Mouse (Mus musculus) ES-CJ7 (cell line): ENCODE results near the gene Tecr.
"Not testable (repeated sequence)": the region's sequence is repeated elsewhere in the genome, so short reads cannot be mapped to it uniquely, and the experiment has no call there.

Source experiments
- DNase-seq: peaks from one replicate; pipeline ENCODE4 v3.0.0; 2011; ENCODE audit warnings: low read depth, low spot score

Gene Tecr

DNA sequence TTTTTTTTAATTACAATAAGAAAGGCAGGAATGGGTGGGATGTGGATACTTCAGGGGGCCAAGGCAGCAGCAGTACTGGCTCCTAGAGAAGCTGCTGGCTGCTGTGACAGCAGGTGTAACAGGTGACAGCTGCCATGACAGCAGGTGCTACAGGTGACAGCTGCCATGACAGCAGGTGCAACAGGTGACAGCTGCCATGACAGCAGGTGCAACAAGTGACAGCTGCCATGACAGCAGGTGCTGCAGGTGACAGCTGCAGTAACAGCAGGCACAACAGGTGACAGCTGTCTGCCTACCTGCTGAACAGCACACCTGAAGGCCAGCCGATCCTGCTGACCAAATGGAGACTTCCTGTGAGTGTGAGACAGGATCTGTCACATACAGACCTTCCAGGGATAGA is 23.0 kb downstream of the Tecr start:
- no peak for DNase-seq

DNA sequence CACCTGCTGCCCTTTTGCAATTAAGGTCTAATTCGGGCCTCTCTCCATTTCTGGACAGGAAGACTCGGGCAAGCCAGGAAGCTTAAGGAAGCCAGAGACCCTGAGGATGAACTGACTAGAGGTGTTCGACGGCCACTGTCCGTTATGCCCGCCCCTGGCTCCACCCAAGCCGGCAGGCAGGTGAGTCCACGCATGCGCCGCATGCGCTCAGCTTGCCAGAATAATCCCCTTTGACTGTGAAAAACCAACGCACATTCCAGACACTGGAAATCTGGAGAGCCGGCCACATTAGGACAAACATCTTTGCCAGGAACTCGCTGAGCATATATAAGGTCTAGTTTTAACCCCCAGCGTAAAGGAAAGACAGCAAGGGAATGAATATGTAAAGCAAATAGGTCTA is 24.5 kb downstream of the Tecr start:
- DNase-seq: no peak

DNA sequence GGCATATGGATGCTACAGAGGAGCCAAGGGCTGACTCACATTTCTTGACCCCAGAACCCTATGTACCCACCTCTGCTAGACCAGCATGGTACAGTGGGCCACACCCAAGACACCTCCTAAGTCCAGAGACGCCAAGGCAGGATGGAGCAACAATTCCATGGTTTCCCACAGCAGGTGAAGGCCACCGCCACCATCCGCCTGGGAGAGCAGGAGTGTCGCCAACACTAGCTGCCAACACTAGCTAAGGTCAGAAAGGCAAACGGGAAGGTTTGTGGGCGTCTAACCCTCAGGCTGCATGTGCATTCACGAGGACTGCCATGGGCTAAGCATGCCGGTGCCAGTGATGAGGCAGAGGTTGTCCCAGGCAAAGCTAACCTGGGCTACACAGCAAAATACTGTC is 25.5 kb downstream of the Tecr start:
- DNase-seq: no peak

DNA sequence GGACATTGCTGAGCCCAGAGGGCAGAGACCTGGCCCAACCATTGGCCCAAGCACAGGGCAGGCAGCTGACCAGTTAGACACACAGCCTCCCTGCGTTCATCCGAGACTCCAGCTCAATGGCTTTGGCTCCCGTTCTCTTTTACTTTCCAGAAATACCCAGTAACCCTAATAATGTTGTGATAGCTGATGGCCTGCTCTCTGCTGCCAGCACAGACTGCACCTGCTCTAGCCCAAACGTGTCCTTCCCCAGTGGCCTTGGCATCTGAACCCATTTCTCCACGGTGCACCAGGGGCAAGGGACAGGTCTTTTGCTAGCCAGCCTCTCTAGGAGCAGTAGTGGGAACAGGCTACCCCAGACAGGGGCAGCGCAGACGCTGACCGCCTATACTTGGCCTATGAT is 26.9 kb downstream of the Tecr start:
- no peak for DNase-seq

DNA sequence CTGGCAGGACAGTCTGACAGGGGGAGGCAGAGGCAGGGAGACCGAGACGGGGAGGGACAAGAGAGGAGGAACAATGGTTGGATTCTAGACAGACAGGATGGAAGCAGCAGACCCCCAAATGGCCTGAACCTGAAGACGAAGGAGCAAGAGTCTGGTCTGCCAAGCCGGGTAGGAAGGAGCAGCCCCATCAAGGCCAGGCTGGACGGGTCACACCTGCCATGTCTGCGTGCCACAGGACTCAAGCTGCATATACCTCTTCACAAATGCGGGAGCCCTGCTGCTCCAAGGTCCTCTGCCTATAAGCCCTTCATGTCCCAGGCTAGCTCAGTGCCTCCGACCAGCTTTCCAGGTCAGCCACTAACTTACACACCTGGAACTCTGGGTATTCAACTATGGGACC is 28.1 kb downstream of the Tecr start:
- no peak for DNase-seq

DNA sequence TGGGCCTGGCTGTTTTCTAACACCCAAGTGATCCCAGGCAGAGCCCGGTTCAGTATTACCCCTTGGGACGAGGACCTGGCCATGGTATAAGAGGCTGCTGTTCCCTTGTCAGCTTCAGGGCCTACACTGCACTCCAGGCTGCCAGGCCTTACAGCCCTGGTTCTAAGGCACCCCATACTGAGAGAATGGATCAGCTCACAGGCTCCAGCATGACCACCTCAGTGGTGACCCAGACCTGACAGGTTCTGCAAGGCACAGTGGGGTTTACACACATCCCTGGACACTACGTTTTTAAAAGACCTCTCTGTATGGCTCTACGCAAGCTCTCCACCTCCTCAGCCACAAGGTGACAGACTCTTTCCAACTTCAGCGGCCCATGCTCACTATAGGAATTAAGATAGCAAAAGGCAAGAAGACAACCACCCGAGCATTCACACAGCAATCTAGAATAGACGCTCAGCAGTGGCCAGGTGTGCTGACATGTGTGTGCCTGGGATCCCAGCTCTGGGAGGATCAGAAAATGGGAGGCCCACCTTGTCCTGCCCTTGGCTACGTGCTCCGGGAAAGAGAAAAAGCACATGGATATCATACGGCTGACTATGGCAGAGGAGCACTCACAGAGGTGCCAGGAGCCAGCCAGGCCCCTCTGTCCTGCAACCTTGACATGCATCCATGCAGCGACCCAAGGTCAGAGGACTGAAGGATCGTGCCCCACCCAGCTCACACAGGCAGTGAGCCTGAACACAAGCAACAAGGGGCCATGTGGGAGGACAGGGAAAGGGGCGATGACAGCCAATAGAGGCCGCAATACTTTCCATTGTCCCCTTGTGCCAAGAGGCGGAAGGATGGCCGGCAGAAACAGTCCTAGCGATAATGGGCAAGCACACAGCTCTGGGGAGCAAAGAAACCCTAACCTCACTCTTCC is 29.4 kb downstream of the Tecr start:
- DNase-seq: no peak

DNA sequence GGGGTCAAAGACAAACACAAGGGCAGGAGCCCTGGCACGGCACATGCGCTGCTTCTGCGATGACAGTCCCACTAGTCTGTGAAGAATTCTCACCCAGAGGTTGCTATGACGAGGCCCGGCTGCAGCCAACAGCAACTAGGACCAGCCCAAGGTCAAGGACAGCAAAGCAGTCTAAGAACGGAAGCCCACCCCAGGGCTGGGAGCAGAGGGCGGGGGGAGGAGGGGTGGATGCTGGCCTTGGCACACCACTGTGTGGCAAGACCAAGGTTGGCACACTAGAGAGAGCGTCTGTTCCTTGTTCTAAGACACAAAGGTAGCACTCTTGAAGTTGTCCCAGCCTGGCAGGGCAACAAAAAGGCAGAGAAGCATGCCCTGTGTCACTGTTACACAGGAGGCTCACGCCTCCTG is 30.4 kb downstream of the Tecr start:
- DNase-seq: peak; percentile 54

DNA sequence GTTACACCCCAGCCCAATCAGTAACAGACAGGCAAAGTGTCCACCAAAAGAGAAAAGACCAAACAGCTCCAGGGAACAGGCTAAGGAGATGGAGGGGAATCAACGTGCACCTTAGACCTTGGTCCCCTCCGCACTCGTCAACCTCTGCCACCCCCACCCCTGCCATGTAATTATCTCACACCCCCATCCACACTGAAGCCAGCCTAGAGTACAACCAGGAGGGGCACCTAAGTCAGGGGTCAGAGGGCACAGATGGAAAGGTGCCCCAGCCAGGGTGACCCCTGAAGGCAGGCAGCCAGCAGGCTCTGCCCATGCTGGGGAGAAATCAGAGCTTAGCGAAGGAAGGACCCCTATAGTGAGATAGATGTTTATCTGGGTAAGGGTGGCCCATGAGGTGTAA is 30.9 kb downstream of the Tecr start:
- DNase-seq: no peak

DNA sequence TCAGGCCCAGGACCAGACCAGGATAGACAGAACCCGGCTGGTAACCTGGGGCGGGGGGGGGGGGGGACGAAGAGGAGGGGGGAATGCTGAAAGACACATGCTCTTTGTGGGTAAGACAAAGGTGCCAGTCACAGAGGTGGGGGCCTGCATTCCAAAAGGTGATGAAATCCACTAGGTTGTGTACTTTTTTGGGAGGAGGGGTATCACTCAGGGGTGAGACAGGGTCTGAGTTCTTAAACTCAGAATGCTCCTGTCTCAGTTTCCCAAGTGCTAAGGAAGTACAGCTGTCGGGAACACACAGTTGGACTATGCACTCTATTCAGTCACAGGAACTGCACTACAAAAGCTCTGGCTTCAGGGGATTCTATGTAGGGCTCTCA is 31.3 kb downstream of the Tecr start:
- no peak for DNase-seq

DNA sequence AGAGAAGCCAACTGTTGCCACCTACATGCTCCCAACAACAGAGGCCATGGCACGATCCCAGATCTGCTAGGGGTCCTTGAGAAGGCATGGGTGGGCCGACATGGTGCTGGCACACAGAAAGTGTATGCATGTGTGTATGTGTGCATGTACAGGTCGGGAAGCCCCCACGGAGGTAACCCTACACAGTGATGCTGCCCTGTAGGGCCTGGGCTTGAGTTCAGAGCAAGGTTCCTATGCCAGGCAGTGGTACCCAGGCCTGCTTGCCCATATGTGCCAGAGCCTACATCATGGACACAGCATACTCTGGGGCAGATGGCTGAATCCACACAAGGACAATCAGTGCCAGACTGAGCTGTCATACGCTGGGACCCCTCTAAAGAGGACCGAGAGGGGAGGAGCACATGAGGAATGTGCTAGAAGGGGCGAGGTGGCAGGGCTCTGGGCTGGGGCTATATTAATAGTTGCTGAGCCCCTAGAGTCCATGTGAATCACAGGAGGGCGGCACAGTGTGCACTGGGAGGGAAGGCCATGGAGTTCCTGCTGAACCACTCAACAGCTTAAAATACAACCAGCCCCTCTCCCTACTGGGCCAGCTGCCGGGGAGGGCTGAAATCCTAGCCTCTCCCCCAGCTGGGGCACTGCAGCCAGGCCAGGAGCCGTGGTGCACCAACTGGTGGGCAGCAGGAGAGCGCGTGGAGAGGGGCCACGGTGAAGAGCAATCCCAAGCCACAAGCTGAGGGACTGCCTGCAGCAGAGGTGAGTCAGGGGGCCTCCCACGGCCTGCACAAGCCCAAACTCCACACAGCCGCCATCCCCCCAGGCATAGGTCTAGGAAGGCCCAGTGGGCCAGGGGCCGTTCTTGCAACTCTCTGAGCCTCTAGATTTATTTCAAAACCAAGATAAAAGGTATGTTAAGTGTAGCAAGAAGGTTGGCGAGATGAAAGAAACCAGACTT is 31.9 kb downstream of the Tecr start:
- DNase-seq: no peak

DNA sequence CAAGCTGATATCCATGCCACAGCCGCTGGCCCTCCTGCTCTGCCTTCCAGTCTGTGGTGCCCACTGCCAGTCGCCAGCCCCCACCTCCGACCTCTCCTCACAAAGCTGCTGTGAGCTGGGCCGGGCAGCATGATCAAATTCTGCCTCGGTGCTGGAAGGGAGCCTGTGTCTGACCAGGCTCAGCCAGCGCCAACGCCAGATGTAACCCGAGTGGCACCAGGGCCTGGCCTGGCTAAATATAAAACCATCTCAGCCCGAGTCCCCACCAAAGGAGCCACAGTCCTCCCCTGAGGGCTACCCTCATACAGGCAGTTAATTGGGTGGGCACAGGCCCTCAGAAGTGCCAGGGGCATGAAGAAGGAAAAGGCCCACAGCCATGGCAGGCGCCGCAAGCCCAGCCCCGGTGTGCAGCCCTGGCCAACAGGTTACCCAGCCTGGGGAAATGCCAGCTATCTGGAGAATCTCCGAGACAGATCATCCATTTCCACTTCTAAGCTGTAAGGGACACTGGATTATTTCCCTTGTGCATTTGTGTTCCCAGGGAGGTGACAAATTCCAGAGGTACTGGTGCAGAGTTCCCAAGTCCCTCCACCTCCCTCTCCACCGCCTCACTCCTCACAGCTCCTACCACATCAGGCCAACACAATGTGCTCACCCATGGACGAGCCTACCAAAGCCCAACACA is 33.0 kb downstream of the Tecr start:
- DNase-seq: no peak

DNA sequence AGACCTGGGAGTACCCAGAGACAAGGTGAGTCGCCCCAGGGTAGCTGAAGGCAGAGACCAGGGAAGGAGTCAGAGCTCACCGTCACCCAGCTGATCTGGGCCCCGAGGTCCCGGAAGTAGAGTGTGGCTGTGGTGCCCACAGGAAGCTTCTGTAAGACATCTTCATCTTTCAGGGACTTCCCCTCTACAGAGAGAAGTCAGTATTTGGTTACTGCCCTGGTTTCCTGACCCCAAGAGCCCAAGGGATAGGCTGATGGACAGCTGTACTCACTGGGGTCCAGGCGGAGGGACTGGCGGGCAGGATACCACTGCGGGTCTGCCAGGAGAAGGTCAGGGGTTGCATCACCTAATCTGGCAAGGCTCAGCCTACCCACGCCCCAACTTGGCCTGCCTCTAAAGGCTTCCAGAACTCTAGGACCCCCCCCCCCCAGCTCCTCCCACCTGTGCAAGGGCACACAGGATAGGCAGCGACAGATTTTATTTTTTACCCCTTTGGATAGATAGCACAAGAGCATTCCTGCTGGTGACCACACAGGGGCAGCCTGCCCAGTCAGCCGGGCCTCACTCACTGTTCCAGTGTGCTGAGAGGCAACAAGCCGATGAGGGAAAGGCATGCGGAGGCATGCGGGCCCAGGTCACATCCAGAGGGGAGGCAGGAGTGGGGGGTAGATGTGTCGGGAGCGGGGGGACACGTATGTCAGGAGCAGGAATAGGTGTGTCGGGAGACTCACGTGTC is 34.5 kb downstream of the Tecr start:
- no peak for DNase-seq

DNA sequence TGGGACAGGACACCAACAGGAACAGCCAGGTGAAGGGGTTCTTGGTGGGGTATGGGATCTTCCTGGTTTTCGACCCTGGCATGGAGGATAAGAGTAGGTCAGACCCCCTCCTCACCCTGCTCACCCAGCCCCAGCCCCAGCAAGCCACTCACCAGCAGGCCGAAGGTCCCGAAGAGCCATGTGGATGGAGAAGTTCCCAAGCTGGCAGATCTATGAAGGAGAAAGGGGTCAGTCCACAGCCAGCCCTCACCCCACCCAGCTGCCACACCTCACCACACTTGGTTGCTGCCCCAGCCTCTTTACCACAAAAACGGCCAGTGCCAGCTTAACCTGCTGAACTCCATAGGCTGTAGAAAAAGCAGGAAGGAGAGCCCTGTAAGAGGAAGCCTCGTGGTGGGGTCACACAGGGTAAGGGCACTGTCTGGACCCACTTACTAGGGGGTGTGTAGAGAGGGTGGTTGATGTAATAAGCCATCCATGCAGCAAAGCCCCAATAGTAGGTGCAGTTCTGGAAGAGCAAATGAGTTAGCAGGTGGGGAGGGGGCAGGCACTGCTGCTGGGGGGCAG is 35.4 kb downstream of the Tecr start:
- no peak for DNase-seq

DNA sequence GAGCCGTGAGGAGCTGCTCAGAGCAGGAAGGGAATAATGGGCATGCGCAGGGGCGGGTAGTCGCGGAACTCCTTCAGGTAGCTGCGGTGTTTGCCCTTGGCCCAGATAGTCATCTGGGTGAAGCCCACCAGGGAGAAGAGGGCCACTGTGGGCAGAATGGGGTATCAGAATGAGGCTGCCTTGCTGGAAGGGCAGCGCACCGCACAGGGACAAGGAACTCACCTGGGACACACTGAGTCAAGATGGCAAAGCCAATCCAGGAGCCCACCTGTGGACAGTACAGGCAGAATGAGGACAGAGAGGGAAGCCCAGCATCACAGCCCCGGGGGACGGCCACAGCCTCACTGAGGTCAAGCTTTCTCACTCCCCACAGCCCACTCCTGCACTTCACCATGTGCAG is 36.0 kb downstream of the Tecr start:
- no peak for DNase-seq

DNA sequence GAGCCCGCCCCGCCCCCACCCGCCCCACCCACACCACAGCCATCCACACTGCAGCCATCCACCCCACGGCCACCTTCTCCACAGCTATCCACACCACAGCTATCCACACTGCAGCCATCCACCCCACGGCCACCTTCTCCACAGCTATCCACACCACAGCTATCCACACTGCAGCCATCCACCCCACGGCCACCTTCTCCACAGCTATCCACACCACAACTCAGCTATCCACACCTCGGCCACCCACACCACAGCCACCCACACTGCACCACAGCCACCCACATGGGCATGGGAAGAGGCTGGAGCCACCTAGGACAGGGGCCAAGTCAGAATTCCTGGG is 36.8 kb downstream of the Tecr start:
- not testable (repeated sequence) for DNase-seq

DNA sequence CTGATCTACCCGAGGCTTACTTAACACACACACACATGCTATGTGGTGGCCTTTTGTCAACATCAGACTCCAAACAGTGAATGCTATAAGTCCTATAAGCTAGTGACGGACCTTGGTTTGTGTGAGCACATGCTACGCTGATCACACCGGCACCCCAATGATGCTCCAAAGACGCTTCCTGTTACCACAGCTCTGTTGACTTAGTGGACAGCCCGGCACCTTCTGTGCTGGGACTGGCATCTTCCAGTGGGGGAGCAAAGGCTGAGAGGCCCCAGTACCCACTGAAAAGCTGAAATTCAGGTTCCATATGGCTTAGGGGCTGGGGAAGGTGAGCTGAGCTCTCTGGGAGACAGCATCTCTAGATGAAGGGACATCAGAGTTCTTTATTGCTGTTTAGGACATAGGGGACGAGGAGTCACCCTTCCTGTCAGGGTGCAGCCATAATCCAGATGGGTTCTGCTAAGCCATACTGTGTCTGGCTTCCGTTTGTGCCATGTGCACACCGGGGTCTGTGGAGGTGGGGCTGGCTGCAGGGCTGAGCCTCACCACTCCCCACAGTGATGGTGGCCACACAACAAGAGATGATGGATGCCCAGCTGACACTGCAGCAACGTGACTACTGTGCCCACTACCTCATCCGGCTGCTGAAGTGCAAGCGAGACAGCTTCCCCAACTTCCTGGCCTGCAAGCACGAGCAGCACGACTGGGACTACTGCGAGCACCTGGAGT is 37.3 kb downstream of the Tecr start:
- no peak for DNase-seq

DNA sequence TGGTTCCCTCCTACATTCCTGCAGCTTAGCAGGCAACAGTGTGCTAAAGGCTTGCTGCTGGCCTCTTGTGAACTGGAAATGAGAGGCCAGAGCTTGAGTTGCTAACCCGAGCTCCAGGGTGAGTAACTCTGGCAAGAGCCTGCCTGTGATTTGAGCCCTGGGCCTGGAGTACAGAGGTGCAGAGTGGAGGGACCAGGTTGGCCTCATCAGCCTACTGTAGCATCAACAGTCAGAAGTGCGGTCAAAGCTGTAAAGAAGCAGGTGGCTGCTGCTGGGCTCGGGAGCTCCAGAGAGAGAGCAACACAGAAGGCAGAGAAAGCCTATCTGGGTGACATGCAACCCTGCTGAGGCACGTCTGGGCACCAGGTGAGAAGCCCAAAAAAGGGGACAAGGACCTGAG is 38.6 kb downstream of the Tecr start:
- DNase-seq: no peak

DNA sequence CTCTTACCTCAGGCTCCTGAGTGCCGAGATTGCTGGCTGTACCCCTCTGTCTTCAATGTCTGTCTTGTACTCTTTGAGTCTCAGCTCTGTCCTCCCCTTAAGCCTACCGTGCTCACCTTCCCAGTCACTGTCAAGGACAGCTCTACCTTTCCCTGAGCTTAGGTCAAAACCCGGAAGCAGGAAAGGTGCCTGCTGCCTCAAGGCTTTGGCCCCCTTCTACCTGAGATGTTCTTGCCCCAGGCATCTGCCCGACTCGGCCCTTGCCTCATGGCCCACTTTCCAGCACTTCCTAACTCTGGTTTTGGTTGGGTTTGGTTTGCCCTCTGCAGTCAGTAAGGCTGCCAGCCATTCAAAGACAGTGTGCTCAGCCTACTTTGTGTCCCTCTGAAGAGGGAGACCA is 39.0 kb downstream of the Tecr start:
- DNase-seq: no peak

DNA sequence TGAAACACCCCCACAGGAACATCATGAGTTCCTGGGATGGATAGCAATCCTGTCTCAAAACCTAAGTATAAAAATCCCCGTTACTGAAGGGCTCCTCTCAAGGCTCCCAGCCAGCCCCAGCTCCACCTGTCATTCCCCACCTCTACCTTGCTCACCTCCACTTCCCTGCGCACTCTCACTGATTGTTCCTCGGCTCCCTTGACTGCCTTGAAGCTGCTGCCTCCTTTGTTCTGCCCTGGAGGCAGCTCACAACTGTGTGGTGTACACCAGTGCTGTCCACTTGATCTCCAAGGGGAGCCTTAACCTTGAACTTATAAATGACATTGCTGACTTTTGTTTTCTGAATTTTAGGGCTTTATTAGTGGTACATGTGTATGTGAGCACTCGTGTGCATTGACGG is 39.6 kb downstream of the Tecr start:
- DNase-seq: peak; percentile 64

DNA sequence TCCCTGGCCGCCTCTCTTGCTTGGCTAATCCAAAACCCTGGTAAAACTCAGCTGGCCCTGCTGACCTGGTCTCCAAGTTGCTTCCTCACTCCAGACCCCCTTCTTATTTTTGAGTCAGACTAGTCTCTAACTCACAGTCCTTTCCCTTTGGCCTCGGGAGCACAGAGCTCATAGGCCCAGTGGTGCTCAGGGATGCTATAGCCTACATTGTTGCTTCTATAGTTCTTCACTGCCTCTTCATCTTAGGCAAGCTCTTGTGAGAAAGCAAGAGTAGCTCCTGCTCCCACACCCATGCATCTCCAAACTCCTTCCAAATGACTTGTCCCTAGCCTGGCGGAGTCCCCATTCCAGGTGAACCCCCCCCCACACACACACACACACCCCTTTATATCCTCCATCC is 40.1 kb downstream of the Tecr start:
- no peak for DNase-seq
